ENCODE assay signal across 8 mouse cellular contexts in the genomic region with DNA sequence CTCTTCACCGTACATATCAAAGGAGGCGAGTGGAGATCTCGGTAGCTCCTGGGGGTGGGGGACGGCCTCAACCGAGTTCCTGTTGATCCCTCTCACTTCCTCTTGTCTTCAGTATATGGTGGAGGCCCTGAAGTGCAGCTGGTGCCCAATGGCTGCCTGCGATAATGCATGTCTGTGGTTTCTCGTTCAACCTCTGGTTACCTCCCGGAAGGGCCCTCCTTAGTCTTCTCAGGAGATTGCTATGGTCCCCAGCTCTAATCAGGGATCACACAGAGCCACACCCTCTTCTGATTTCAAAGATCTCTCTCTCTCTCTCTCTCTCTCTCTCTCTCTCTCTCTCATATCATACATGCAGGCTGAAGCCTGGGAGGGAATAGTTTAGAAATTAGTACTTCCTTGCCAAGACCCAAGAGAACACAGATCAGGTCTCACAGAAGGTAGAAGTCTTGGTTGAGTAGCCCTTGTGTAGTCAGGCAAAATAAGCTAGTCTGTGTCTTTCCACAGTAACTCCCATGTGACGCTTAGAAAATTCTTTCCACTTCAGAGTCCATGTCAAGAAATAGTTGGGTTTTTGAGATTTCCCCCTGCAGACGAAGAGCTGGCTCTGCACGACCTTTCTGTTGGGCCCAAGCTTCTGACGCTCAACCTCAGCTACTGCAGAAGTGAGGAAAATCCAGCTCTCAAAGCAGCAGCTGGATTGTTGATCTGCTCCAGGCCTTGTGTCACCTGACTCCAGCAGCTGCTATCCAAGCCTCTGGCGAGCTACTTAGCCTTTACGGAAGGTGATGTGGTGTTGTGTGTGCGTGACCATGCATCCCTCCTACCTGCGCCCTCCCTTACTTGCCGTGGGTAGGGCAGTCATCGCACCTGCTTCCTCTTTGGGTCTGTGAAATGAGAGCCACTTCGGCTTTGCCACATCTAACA. TPM values are rescaled to one million over a fixed set of nuclear protein-coding genes. Genes with fewer than 3 reads are reported as not detected.
DNase-seq lines count a peak whose midpoint lies in the region; ATAC-seq and TF ChIP-seq lines count a peak whose summit lies in the region.

No protein-coding gene starts in this region.

- no peaks in the 10 kb centered on the region for H3K27me3 ChIP-seq in heart, embryonic 16.5 days (ENCODE audit: control insufficient read depth, insufficient read depth, low read length)

- no peak for ATAC-seq in heart, embryonic 16.5 days (replicated peaks; ENCODE audit: extremely low read depth, insufficient read depth, low FRiP score)

- H3K4me3 ChIP-seq in lung, adult 2 months (replicated peaks; ENCODE audit: extremely low read depth, low read depth, low read length), result no peak overlapping the region
- H3K4me3 ChIP-seq in heart, embryonic 16.5 days (ENCODE audit: low read length), result no peak overlapping the region
- H3K4me3 ChIP-seq in macrophage (ENCODE audit: inconsistent target), result peak overlapping the region; percentile 16; the same call in 1 of the 2 replicates

- TF ChIP-seq POLR2A in lung, adult 2 months (IDR thresholded peaks at IDR 0.05; ENCODE audit: borderline replicate concordance, extremely low read depth, low read depth, low read length), result no peak

- H3K9me3 ChIP-seq in heart, embryonic 16.5 days (replicated peaks; ENCODE audit: control insufficient read depth, low read length), result 0 out of 2 replicates have a peak, but pooled peaks cover 2% of the 10 kb centered on the region

- H3K36me3 ChIP-seq in heart, embryonic 16.5 days (ENCODE audit: control insufficient read depth, insufficient read depth), result no peaks in the 10 kb centered on the region
- H3K36me3 ChIP-seq in macrophage (ENCODE audit: inconsistent target), result no peaks in the 10 kb centered on the region

- peak overlapping the region; percentile 78 for H3K27ac ChIP-seq in heart, embryonic 16.5 days (ENCODE audit: low read length)
- H3K27ac ChIP-seq in macrophage, result peak overlapping the region; percentile 99

- TF ChIP-seq CTCF in lung, adult 2 months (IDR thresholded peaks at IDR 0.05; ENCODE audit: insufficient read depth, low read length), result no peak

- WGBS in lung, adult 2 months, result 57% methylated on average over 19 of the region's 19 CpGs
- WGBS in heart, embryonic 16.5 days, result 66% methylated on average over 19 of the region's 19 CpGs
- 24% methylated on average over 19 of the region's 19 CpGs for WGBS in macrophage (ENCODE audit: missing documents)

- 0 out of 2 replicates have a peak overlapping the region, but pooled peaks have one; percentile 8 for H3K9ac ChIP-seq in heart, embryonic 16.5 days (ENCODE audit: low read length)

- peaks cover 25% of the 10 kb centered on the region for H3K4me1 ChIP-seq in lung, adult 2 months (ENCODE audit: control insufficient read depth, insufficient read depth, low read length)
- H3K4me1 ChIP-seq in heart, embryonic 16.5 days (ENCODE audit: control insufficient read depth, insufficient read depth, low read length), result peaks cover 42% of the 10 kb centered on the region

- H3K79me2 ChIP-seq in macrophage (ENCODE audit: inconsistent target), result no peaks in the 10 kb centered on the region

- H3K4me2 ChIP-seq in heart, embryonic 16.5 days (ENCODE audit: low read depth, low read length), result no peak overlapping the region

- peak; percentile 54 to 57 for DNase-seq in lung, adult 18-20 months
- no peak for DNase-seq in lung, adult 2 months
- DNase-seq in thymus, postnatal 36 days, result peak; percentile 77 to 86
- no peak for DNase-seq in cerebellum, adult 11 months
- no peak for DNase-seq in cerebellum, adult 9-11 months
- no peak for DNase-seq in right cerebral cortex, postnatal 10 days (ENCODE audit: low spot score in 2 of 2)

RNA-seq across cellular contexts. Expression of a gene that starts 22.1 kb away (rescaled TPM):
- 1.3 and 2.2 TPM in 2 replicates for polyA plus RNA-seq in lung, adult 2 months (2012; rRNA removed)
- polyA plus RNA-seq in heart, embryonic 16.5 days (2015; fragmentation: Nextera tagmentation; extraction: Ambion mirVana), result 0.32 TPM in 1 of 2 replicates, not detected in the other
- total RNA-seq in macrophage (2018; cell fraction: chromatin; rRNA removed), result not detected
- total RNA-seq in macrophage (2018; cell fraction: cytosol; rRNA removed), result under 1 TPM in 22 of 26 experiments, not detected in 4; 0.20 to 0.77 (median 0.42) TPM
- under 1 TPM in 3 of 26 experiments, not detected in 23; 0.58 to 0.75 (median 0.72) TPM for total RNA-seq in macrophage (2018; cell fraction: nucleus; rRNA removed)
- polyA plus RNA-seq in macrophage (2018), result 0.26 to 0.61 TPM in 2 of 3 replicates, not detected in the other

RNA-seq across cellular contexts. Expression of a gene that starts 22.2 kb away (rescaled TPM):
- 0.84 and 1.2 TPM in 2 replicates for polyA plus RNA-seq in lung, adult 2 months (2012; rRNA removed)
- 0.20 and 0.22 TPM in 2 replicates for polyA plus RNA-seq in heart, embryonic 16.5 days (2015; fragmentation: Nextera tagmentation; extraction: Ambion mirVana)
- 1 to 10 TPM in 6 of 26 experiments, under 1 TPM in 7, not detected in 13; 0.40 to 2.3 (median 0.98) TPM for total RNA-seq in macrophage (2018; cell fraction: chromatin; rRNA removed)
- 1 to 10 TPM in 11 of 26 experiments, under 1 TPM in 15; 0.24 to 2.1 (median 0.90) TPM for total RNA-seq in macrophage (2018; cell fraction: cytosol; rRNA removed)
- 1 to 10 TPM in 15 of 26 experiments, under 1 TPM in 10, not detected in 1; 0.30 to 3.7 (median 1.2) TPM for total RNA-seq in macrophage (2018; cell fraction: nucleus; rRNA removed)
- polyA plus RNA-seq in macrophage (2018), result 0.30 to 1.9 TPM (median 1.1 TPM) in 3 replicates

RNA-seq across cellular contexts. Expression of a gene that starts 39.6 kb away (rescaled TPM):
- 2.3 and 3.7 TPM in 2 replicates for polyA plus RNA-seq in lung, adult 2 months (2012; rRNA removed)
- polyA plus RNA-seq in heart, embryonic 16.5 days (2015; fragmentation: Nextera tagmentation; extraction: Ambion mirVana), result 0.90 and 1.6 TPM in 2 replicates
- 10 to 100 TPM in 19 of 26 experiments, 1 to 10 TPM in 7; 2.8 to 56.4 (median 19.7) TPM for total RNA-seq in macrophage (2018; cell fraction: chromatin; rRNA removed)
- 10 to 100 TPM in 21 of 26 experiments, 1 to 10 TPM in 5; 8.0 to 36.7 (median 16.7) TPM for total RNA-seq in macrophage (2018; cell fraction: cytosol; rRNA removed)
- total RNA-seq in macrophage (2018; cell fraction: nucleus; rRNA removed), result 10 to 100 TPM in 23 of 26 experiments, 1 to 10 TPM in 3; 6.3 to 60.0 (median 23.8) TPM
- polyA plus RNA-seq in macrophage (2018), result 5.4 to 14.3 TPM (median 11.3 TPM) in 3 replicates

Comparison
In these comparisons a context has a peak if more than half of its experiments do, and no peak if none do; other contexts are left out.
1. DNase-seq: peak in lung, adult 18-20 months (2 of 2) and thymus, postnatal 36 days (2 of 2); none in lung, adult 2 months (single experiment), cerebellum, adult 11 months (single experiment), cerebellum, adult 9-11 months (single experiment) and right cerebral cortex, postnatal 10 days (0 of 2).